Mouse (Mus musculus): ENCODE measurements around the gene Hcn2.

The Hcn2 gene

GRCm38 (mm10) chr10:79777103-79777531 is 60.7 kb downstream of the Hcn2 start, which contains the start of gene Fstl3:
Fstl3 (plus strand) TSS chr10:79777272.
- peak; percentile 48 for DNase-seq (ENCODE audit: low read depth)

- peak; percentile 86 for DNase-seq (ENCODE audit: low read depth)
Measured at GRCm38 (mm10) chr10:79778006-79778405, 61.6 kb downstream of the Hcn2 start.

- no peak for DNase-seq (ENCODE audit: low read depth)
Measured at GRCm38 (mm10) chr10:79779193-79779592, 62.8 kb downstream of the Hcn2 start.

- DNase-seq (ENCODE audit: low read depth) = no peak
Measured at GRCm38 (mm10) chr10:79779784-79780663, 63.6 kb downstream of the Hcn2 start.

GRCm38 (mm10) chr10:79780664-79781015 is 64.2 kb downstream of the Hcn2 start:
- DNase-seq (ENCODE audit: low read depth) = no peak

- DNase-seq (ENCODE audit: low read depth) = no peak
Measured at GRCm38 (mm10) chr10:79781139-79781538, 64.7 kb downstream of the Hcn2 start.

- no peak for DNase-seq (ENCODE audit: low read depth)
Measured at GRCm38 (mm10) chr10:79781956-79782355, 65.5 kb downstream of the Hcn2 start.

GRCm38 (mm10) chr10:79783050-79783449 is 66.6 kb downstream of the Hcn2 start:
- peak; percentile 71 for DNase-seq (ENCODE audit: low read depth)

GRCm38 (mm10) chr10:79783920-79784800 is 67.7 kb downstream of the Hcn2 start:
- DNase-seq (ENCODE audit: low read depth) = peak; percentile 71

All from NIH3T3 (cell line).